Mouse (Mus musculus) ES-Bruce4 (cell line): Measurements from ENCODE around the gene Gipc3. TPM values are rescaled to one million over a fixed set of nuclear protein-coding genes. Genes with fewer than 3 reads are reported as not detected.

Experiments used
- H3K27ac ChIP-seq: 2 replicates; pipeline ENCODE4 v1.5.1; 2012; ENCODE audit warnings: low read length, inconsistent platforms; ENCODE audit not compliant: insufficient read depth
- H3K27me3 ChIP-seq: 2 replicates; pipeline ENCODE4 v1.6.1; 2012; ENCODE audit warnings: mild to moderate bottlenecking, low read length, inconsistent platforms; ENCODE audit not compliant: control insufficient read depth, poor library complexity, insufficient read depth, severe bottlenecking
- H3K36me3 ChIP-seq: 2 replicates; pipeline ENCODE4 v1.6.1; 2012; ENCODE audit warnings: inconsistent platforms, mild to moderate bottlenecking, low read length, moderate library complexity; ENCODE audit not compliant: control insufficient read depth, poor library complexity, insufficient read depth, severe bottlenecking
- H3K4me1 ChIP-seq: one replicate; pipeline ENCODE4 v1.8.1; 2011; ENCODE audit warnings: low read length; ENCODE audit not compliant: control insufficient read depth, insufficient read depth
- H3K4me3 ChIP-seq: 2 replicates; pipeline ENCODE4 v1.5.1; 2011; ENCODE audit warnings: low read depth, mild to moderate bottlenecking, low read length
- H3K9ac ChIP-seq: 2 replicates; pipeline ENCODE4 v1.6.1; 2012; ENCODE audit warnings: low read depth, mild to moderate bottlenecking, inconsistent platforms; ENCODE audit not compliant: poor library complexity, severe bottlenecking
- H3K9me3 ChIP-seq: replicated peaks from 2 replicates; pipeline ENCODE4 v1.6.1; 2012; ENCODE audit warnings: mild to moderate bottlenecking, low read length, inconsistent platforms; ENCODE audit not compliant: control insufficient read depth, poor library complexity, insufficient read depth, severe bottlenecking
- CTCF ChIP-seq: IDR thresholded peaks from one replicate; pipeline ENCODE4 v1.8.1; 2011; ENCODE audit warnings: low read depth, low read length
- EP300 ChIP-seq: IDR thresholded peaks from 2 replicates; pipeline ENCODE4 v1.6.1; 2011; ENCODE audit warnings: low read depth, low read length; ENCODE audit not compliant: insufficient read depth
- POLR2A ChIP-seq: IDR thresholded peaks from one replicate; pipeline ENCODE4 v1.8.1; 2011; ENCODE audit warnings: low read length; ENCODE audit not compliant: insufficient read depth
- polyA plus RNA-seq: library from polyadenylated mRNA; stranded (reverse); fragments of >200 nt; gene quantifications from 2 replicates; pipeline ENCODE4 v1.2.4, GENCODE M21; 2011; ENCODE audit warnings: low read depth; ENCODE audit not compliant: missing spikeins, insufficient read depth, insufficient read length

Gipc3 gene
- 1.0 and 1.2 TPM in 2 replicates for polyA plus RNA-seq

DNA sequence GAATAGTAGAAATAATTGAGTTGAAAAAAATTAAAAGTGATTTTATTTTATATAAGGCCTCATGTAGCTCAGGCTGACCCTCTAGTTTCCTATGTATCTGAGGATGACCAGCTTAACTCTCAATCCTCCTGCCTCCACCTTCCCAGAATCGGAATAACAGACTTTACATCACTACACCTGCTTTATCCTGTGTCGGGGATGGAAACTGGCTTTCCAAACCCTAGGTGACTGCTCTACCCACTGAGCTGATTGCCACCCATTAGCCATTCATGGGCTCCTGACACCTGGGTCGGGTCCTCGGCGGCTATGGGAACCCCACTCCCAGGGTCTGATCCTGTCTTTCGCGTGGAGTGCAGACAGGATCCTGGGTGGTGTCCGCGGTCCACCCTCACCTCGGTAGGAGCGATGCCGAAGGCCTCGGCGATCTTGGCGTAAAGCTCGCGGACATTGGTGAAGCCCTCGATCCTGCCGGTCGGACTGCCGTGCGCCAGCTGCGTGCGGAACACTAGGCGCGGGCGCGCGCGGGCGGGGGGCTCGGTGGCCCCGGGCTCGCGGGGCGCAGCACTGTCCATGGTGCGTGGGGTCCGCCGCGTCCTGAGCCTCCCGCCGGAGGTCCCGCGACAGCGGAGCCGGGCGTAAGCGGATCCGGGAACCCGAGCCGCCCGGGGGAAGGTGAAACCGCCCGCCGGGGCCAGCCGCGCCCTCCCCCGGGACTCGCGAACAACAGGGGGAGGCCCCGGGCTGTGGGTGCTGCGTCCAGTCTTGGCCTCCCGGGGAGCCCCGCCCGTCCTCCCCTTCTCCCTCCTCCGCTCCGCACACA is at the start of gene Gipc3:
Gene Gipc3 (minus strand): TSS at position 581 of the 820 bp plus-strand sequence.
- peaks cover 9% of the 10 kb centered on the region for H3K4me1 ChIP-seq
- peak within 1 kb of the TSS; percentile 60 for H3K9ac ChIP-seq
- peak within 1 kb of the TSS; percentile 52 for H3K4me3 ChIP-seq
- H3K9me3 ChIP-seq: no peaks in the 10 kb centered on the region
- no peak for TF ChIP-seq CTCF
- no peak for TF ChIP-seq POLR2A
- no peak for TF ChIP-seq EP300
- H3K27me3 ChIP-seq: peaks cover 7% of the 10 kb centered on the region
- H3K27ac ChIP-seq: no peak within 1 kb of the TSS
- no peaks in the 10 kb centered on the region for H3K36me3 ChIP-seq

GRCm38 (mm10) chr10:81392781-81393185 is 49.7 kb upstream of the Gipc3 start, which contains the start of gene Smim24:
Smim24 (plus strand) TSS chr10:81393051.
- Histone ChIP-seq H3K27me3 (no peaks in the 10 kb centered on the region), H3K36me3 (no peaks in the 10 kb centered on the region; the same call in 1 of the 2 replicates), H3K9ac (no peak within 1 kb of the TSS), H3K9me3 (no peaks in the 10 kb centered on the region), H3K4me1 (peaks cover 3% of the 10 kb centered on the region), H3K27ac (no peak within 1 kb of the TSS), H3K4me3 (peak within 1 kb of the TSS; percentile 18; the same call in 1 of the 2 replicates)
- TF ChIP-seq POLR2A (no peak), CTCF (no peak), EP300 (no peak)

- Histone ChIP-seq H3K9me3 (no peaks in the 10 kb centered on the region), H3K9ac (no peak overlapping the region), H3K27me3 (no peaks in the 10 kb centered on the region), H3K4me3 (no peak overlapping the region), H3K27ac (no peak overlapping the region), H3K36me3 (peaks cover 2% of the 10 kb centered on the region; the same call in 1 of the 2 replicates), H3K4me1 (peaks cover 3% of the 10 kb centered on the region)
- no peak for TF ChIP-seq POLR2A
- TF ChIP-seq EP300: no peak
- TF ChIP-seq CTCF: no peak
Measured at GRCm38 (mm10) chr10:81392270-81392669, 49.2 kb upstream of the Gipc3 start.

DNA sequence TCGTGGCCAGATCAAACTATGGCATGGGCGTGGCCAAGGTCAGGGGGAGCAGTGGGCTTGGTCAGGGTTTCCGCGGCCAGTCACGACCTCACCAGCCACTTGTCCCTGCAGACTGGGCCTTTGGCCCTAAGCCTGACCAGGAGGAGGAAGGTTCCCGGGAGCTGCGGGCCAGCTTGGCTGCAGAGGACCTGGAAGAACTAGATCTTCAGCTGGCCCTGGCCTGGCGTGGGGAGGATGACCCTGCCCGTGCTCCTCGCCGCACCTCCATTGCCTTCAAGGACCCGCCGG is 47.6 kb upstream of the Gipc3 start:
- Histone ChIP-seq H3K4me1 (peaks cover 3% of the 10 kb centered on the region), H3K27ac (no peak overlapping the region), H3K9me3 (no peaks in the 10 kb centered on the region), H3K4me3 (no peak overlapping the region), H3K27me3 (no peaks in the 10 kb centered on the region), H3K36me3 (peaks cover 12% of the 10 kb centered on the region), H3K9ac (no peak overlapping the region)
- TF ChIP-seq CTCF (no peak), POLR2A (no peak), EP300 (no peak)

DNA sequence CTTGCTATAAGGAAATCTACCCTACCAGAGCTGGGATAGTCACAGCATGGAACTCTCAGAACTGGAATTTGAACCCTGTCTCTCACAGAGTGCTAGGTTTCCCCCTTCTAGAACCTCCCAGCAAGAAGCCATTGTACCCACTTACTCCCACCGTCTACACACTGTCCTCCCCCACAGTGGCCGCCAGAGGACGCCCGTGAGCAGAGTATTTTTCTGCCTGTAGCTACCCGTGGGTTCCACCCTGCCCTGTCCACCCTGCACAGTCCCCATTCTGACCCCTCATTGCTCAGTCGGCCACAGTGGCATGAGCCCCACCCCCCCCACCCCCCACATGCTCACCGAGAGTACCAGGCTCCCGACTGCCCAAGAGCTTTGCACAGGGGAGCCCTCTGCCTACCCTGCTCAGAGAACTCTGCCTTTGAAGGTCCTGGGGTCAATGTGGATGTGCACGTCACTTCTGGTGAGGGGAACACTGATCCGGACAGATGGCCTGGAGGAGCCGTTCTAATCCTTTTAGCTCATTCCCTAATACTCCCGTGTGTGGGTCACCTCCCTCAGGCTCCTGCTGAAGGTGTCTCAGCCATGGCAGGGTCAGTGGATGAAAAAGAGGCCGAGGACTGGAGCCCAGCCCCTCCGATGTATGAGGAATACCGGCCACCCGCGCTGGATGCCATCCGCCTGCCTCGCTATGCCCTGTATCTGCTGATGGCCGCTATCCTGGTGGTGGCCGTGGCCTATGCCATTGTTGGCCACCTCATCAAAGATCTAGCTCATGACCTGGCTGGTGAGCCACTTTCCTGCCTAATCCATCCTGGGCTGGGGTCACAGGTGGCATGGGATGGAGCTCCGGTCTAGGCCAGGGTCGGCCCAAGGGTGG is 47.0 kb upstream of the Gipc3 start:
- no peak overlapping the region for H3K9ac ChIP-seq
- peaks cover 12% of the 10 kb centered on the region for H3K36me3 ChIP-seq
- no peak overlapping the region for H3K27ac ChIP-seq
- no peak overlapping the region for H3K4me3 ChIP-seq
- H3K27me3 ChIP-seq: no peaks in the 10 kb centered on the region
- H3K9me3 ChIP-seq: no peaks in the 10 kb centered on the region
- peaks cover 3% of the 10 kb centered on the region for H3K4me1 ChIP-seq
- TF ChIP-seq POLR2A (no peak), CTCF (peak; percentile 93)
